Mouse (Mus musculus) ES-Bruce4 (cell line): ENCODE measurements around the gene Vwa8. TPM values are rescaled to one million over a fixed set of nuclear protein-coding genes. Genes with fewer than 3 reads are reported as not detected.

Source experiments
- H3K27ac ChIP-seq: 2 replicates; pipeline ENCODE4 v1.5.1; 2012; ENCODE audit warnings: low read length, inconsistent platforms; ENCODE audit not compliant: insufficient read depth
- H3K27me3 ChIP-seq: 2 replicates; pipeline ENCODE4 v1.6.1; 2012; ENCODE audit warnings: mild to moderate bottlenecking, low read length, inconsistent platforms; ENCODE audit not compliant: control insufficient read depth, poor library complexity, insufficient read depth, severe bottlenecking
- H3K36me3 ChIP-seq: 2 replicates; pipeline ENCODE4 v1.6.1; 2012; ENCODE audit warnings: inconsistent platforms, mild to moderate bottlenecking, low read length, moderate library complexity; ENCODE audit not compliant: control insufficient read depth, poor library complexity, insufficient read depth, severe bottlenecking
- H3K4me1 ChIP-seq: one replicate; pipeline ENCODE4 v1.8.1; 2011; ENCODE audit warnings: low read length; ENCODE audit not compliant: control insufficient read depth, insufficient read depth
- H3K4me3 ChIP-seq: 2 replicates; pipeline ENCODE4 v1.5.1; 2011; ENCODE audit warnings: low read depth, mild to moderate bottlenecking, low read length
- H3K9ac ChIP-seq: 2 replicates; pipeline ENCODE4 v1.6.1; 2012; ENCODE audit warnings: low read depth, mild to moderate bottlenecking, inconsistent platforms; ENCODE audit not compliant: poor library complexity, severe bottlenecking
- H3K9me3 ChIP-seq: replicated peaks from 2 replicates; pipeline ENCODE4 v1.6.1; 2012; ENCODE audit warnings: mild to moderate bottlenecking, low read length, inconsistent platforms; ENCODE audit not compliant: control insufficient read depth, poor library complexity, insufficient read depth, severe bottlenecking
- CTCF ChIP-seq: IDR thresholded peaks from one replicate; pipeline ENCODE4 v1.8.1; 2011; ENCODE audit warnings: low read depth, low read length
- EP300 ChIP-seq: IDR thresholded peaks from 2 replicates; pipeline ENCODE4 v1.6.1; 2011; ENCODE audit warnings: low read depth, low read length; ENCODE audit not compliant: insufficient read depth
- POLR2A ChIP-seq: IDR thresholded peaks from one replicate; pipeline ENCODE4 v1.8.1; 2011; ENCODE audit warnings: low read length; ENCODE audit not compliant: insufficient read depth
- polyA plus RNA-seq: library from polyadenylated mRNA; stranded (reverse); fragments of >200 nt; gene quantifications from 2 replicates; pipeline ENCODE4 v1.2.4, GENCODE M21; 2011; ENCODE audit warnings: low read depth; ENCODE audit not compliant: missing spikeins, insufficient read depth, insufficient read length

Vwa8 gene
- polyA plus RNA-seq, 1 experiment = 13.1 TPM

- Histone ChIP-seq H3K4me1 (no peaks in the 10 kb centered on the region), H3K27me3 (no peaks in the 10 kb centered on the region), H3K36me3 (no peaks in the 10 kb centered on the region), H3K4me3 (no peak overlapping the region), H3K27ac (no peak overlapping the region), H3K9me3 (no peaks in the 10 kb centered on the region), H3K9ac (no peak overlapping the region)
- TF ChIP-seq POLR2A (no peak), CTCF (no peak), EP300 (no peak)
Observed at GRCm38 (mm10) chr14:79234513-79234912, 385.7 kb downstream of the Vwa8 start.

- H3K27ac ChIP-seq = no peak overlapping the region
- no peaks in the 10 kb centered on the region for H3K4me1 ChIP-seq
- H3K9ac ChIP-seq = no peak overlapping the region
Observed at GRCm38 (mm10) chr14:79235157-79235556, 386.3 kb downstream of the Vwa8 start.

GRCm38 (mm10) chr14:79236261-79236660, 387.4 kb downstream of the Vwa8 start:
- no peak overlapping the region for H3K9ac ChIP-seq
- H3K9me3 ChIP-seq = no peaks in the 10 kb centered on the region
- TF ChIP-seq EP300 (no peak), CTCF (no peak), POLR2A (no peak)
- no peaks in the 10 kb centered on the region for H3K27me3 ChIP-seq
- no peaks in the 10 kb centered on the region for H3K4me1 ChIP-seq
- H3K36me3 ChIP-seq = no peaks in the 10 kb centered on the region
- no peak overlapping the region for H3K27ac ChIP-seq
- H3K4me3 ChIP-seq = no peak overlapping the region

More at GRCm38 (mm10) chr14:79235157-79235556, 386.3 kb downstream of the Vwa8 start:
- Histone ChIP-seq H3K36me3 (no peaks in the 10 kb centered on the region), H3K27me3 (no peaks in the 10 kb centered on the region), H3K9me3 (no peaks in the 10 kb centered on the region), H3K4me3 (no peak overlapping the region)
- TF ChIP-seq POLR2A (no peak), CTCF (no peak), EP300 (no peak)

GRCm38 (mm10) chr14:79239402-79239801, 390.6 kb downstream of the Vwa8 start:
- Histone ChIP-seq H3K36me3 (no peaks in the 10 kb centered on the region), H3K27me3 (no peaks in the 10 kb centered on the region), H3K9ac (no peak overlapping the region), H3K4me3 (no peak overlapping the region), H3K4me1 (no peaks in the 10 kb centered on the region), H3K9me3 (no peaks in the 10 kb centered on the region), H3K27ac (no peak overlapping the region)
- TF ChIP-seq CTCF = no peak
- no peak for TF ChIP-seq POLR2A
- no peak for TF ChIP-seq EP300

- TF ChIP-seq EP300 = no peak
- no peak for TF ChIP-seq POLR2A
- no peak for TF ChIP-seq CTCF
- Histone ChIP-seq H3K36me3 (no peaks in the 10 kb centered on the region), H3K4me3 (no peak overlapping the region), H3K27me3 (no peaks in the 10 kb centered on the region), H3K4me1 (no peaks in the 10 kb centered on the region), H3K9ac (no peak overlapping the region), H3K9me3 (no peaks in the 10 kb centered on the region), H3K27ac (no peak overlapping the region)
Observed at GRCm38 (mm10) chr14:79241057-79241570, 392.3 kb downstream of the Vwa8 start.

- no peaks in the 10 kb centered on the region for H3K27me3 ChIP-seq
- H3K27ac ChIP-seq = no peak overlapping the region
Observed at GRCm38 (mm10) chr14:79241656-79242385, 393.0 kb downstream of the Vwa8 start.

More at GRCm38 (mm10) chr14:79241656-79242385, 393.0 kb downstream of the Vwa8 start:
- no peaks in the 10 kb centered on the region for H3K36me3 ChIP-seq
- no peak overlapping the region for H3K9ac ChIP-seq
- TF ChIP-seq CTCF = no peak
- no peak for TF ChIP-seq POLR2A
- no peak for TF ChIP-seq EP300
- H3K4me1 ChIP-seq = no peaks in the 10 kb centered on the region
- no peak overlapping the region for H3K4me3 ChIP-seq
- no peaks in the 10 kb centered on the region for H3K9me3 ChIP-seq
